Mouse (Mus musculus) bone marrow, adult 2 months (tissue): Measurements from ENCODE around the gene Cav3. TPM values are rescaled to one million over a fixed set of nuclear protein-coding genes. Genes with fewer than 3 reads are reported as not detected.

ENCODE experiments used
- H3K27ac ChIP-seq: fragments of 200-500 bp; 2 replicates; pipeline ENCODE4 v1.5.1; 2012; ENCODE audit warnings: low read depth, mild to moderate bottlenecking, control low read depth, inconsistent platforms, low read length; ENCODE audit not compliant: control insufficient read depth, poor library complexity, insufficient read depth
- H3K4me1 ChIP-seq: fragments of 200-500 bp; 2 replicates; pipeline ENCODE4 v1.6.1; 2011; ENCODE audit warnings: low read length; ENCODE audit not compliant: control insufficient read depth, insufficient read depth
- H3K4me3 ChIP-seq: fragments of 200-500 bp; replicated peaks from 2 replicates; pipeline ENCODE3; 2011; ENCODE audit warnings: mild to moderate bottlenecking, low read depth, low read length, control low read depth; ENCODE audit not compliant: control insufficient read depth
- CTCF ChIP-seq: fragments of 200-500 bp; IDR thresholded peaks from 2 replicates; pipeline ENCODE4 v1.5.1; 2011; ENCODE audit warnings: low read length, control low read depth; ENCODE audit not compliant: control insufficient read depth, insufficient read depth
- POLR2A ChIP-seq: fragments of 200-500 bp; IDR thresholded peaks from 2 replicates; pipeline ENCODE4 v1.6.1; 2011; ENCODE audit warnings: low read depth, mild to moderate bottlenecking, control low read depth, low read length, borderline replicate concordance; ENCODE audit not compliant: control insufficient read depth
- WGBS: fragments of 180-500 bp; shearing (Covaris S2); methylation state at CpG from one replicate; pipeline ENCODE4 v1.1.7; 2018; 5-methylcytosine and 5-hydroxymethylcytosine counted together
- polyA plus RNA-seq: library from polyadenylated mRNA; stranded (reverse); fragments of >200 nt; gene quantifications from 2 replicates; pipeline ENCODE4 v1.2.4, GENCODE M21; 2011; ENCODE audit warnings: low replicate concordance; ENCODE audit not compliant: missing spikeins, insufficient read depth, insufficient read length

Gene Cav3
- not detected in 2 replicates for polyA plus RNA-seq

DNA sequence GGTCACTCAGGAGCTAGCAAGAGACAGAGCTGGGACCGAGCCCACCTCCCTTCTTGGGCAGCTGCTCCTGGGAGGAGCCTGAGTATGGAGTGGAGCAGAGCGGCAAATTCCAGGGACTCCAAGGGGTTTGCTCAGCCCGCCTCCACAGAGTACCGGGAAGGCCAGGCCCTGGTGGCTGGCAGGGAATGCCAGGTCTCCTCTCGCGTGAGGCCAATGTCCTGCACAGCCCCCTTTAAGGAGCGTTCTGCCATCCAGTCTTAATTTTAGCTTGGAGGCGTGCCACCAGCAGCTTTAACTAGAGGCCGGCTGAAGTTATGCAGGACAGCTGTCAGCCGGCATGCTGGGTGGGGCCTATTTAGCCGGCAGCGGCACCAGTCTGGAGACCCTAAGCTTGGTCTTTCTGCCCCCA, at the start of gene Cav3:
Cav3 (plus strand) TSS at position 165 of the 409 bp plus-strand sequence.
- WGBS: 85% methylated on average over 12 of the region's 12 CpGs
- no peak for TF ChIP-seq POLR2A
- TF ChIP-seq CTCF: no peak
- H3K4me3 ChIP-seq: no peak within 1 kb of the TSS

DNA sequence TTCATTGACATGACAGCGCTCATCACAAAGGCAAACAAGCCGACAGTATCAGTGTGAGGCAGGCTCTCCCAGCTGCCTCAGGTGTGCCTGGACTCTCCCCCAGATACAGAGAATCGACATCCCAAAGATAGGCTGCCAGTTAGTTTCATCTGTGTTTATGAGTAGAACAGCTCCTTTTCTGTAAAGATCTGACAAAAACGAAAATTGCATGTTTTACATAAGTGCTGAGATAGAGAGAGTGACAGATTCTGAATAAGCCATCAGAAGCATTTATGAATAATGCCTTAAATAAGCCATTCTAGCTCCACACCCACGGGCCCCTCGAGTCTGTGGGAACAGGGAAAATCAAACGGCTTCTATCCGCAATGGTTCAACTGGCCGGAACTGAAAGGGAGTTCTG, 40.0 kb upstream of the Cav3 start:
- 77% methylated on average over 9 of the region's 9 CpGs for WGBS
- Histone ChIP-seq H3K4me3 (no peak overlapping the region), H3K4me1 (no peaks in the 10 kb centered on the region), H3K27ac (no peak overlapping the region)
- no peak for TF ChIP-seq POLR2A
- no peak for TF ChIP-seq CTCF

More for the DNA sequence above, at the start of gene Cav3:
- H3K4me1 ChIP-seq: no peaks in the 10 kb centered on the region
- H3K27ac ChIP-seq: no peak within 1 kb of the TSS; the same call in 1 of the 2 replicates

- Histone ChIP-seq H3K4me3 (no peak overlapping the region), H3K27ac (no peak overlapping the region), H3K4me1 (no peaks in the 10 kb centered on the region)
- WGBS: 90% methylated on average over 1 of the region's 1 CpGs
- TF ChIP-seq CTCF (no peak), POLR2A (no peak)
Observed at GRCm38 (mm10) chr6:112420883-112421282, 38.4 kb upstream of the Cav3 start.

GRCm38 (mm10) chr6:112423746-112424501, 35.4 kb upstream of the Cav3 start:
- Histone ChIP-seq H3K4me3 (no peak overlapping the region), H3K4me1 (no peaks in the 10 kb centered on the region), H3K27ac (no peak overlapping the region)
- WGBS: 62% methylated on average over 8 of the region's 8 CpGs
- TF ChIP-seq CTCF: no peak
- no peak for TF ChIP-seq POLR2A

DNA sequence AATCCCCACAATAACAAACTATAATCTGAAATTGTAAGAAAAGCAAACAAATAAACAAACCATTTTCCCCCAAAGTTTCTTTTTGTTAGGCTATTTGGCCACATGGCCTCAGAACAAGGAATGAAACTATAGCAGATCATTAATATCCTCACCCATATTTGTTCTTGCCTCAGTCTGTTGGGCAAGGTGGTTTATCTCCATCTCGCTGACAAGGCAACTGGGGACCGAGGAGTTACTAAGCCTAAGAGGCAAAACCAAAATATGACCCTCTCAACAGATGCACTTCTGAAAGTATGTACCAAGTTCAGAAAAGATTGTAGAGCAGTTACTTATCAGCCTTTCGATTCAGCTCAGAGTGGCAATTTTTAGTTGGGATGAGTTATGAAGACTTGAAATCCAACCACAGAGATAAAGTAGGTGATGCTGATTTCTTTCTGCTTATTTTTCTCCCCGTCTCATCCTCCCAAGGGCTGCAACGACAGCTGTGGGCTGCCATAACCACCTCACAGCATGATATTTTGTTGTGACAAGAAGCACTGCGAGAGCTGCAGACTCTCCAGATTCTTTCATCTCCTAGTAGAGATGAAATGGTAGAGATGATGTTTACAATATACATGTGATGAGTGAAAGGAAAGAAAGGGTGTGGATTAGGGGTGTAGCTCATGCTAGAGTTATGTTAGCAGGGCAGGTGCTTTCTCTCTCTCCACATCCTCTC, 33.1 kb upstream of the Cav3 start:
- H3K27ac ChIP-seq: no peak overlapping the region
- no peak overlapping the region for H3K4me3 ChIP-seq
- 73% methylated on average over 6 of the region's 6 CpGs for WGBS
- TF ChIP-seq POLR2A: no peak
- TF ChIP-seq CTCF: no peak
- no peaks in the 10 kb centered on the region for H3K4me1 ChIP-seq

GRCm38 (mm10) chr6:112445675-112446074, 13.6 kb upstream of the Cav3 start:
- no peak for TF ChIP-seq CTCF
- no peak for TF ChIP-seq POLR2A
- WGBS: 7% methylated on average over 3 of the region's 3 CpGs
- H3K27ac ChIP-seq: no peak overlapping the region

DNA sequence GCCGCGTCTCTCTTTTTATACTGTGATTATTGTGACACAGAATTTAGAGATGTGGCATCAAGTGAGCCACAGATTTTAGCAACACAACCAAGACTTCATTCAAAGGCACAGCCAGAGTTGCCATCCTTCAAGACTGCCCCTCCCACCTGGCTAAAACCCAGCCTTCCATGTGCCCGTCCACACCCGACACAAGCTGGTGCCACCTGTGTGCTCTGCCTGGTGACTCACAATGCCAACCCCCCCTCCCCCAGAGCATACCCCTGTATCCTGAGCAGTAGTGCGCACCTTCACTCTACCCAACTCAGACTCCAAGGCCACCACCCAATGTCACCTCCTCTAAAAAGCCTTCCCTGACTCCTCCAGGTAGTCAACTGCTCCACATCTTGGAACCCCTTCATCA, 2.2 kb downstream of the Cav3 start:
- no peak overlapping the region for H3K4me3 ChIP-seq
- H3K27ac ChIP-seq: no peak overlapping the region
- 82% methylated on average over 5 of the region's 5 CpGs for WGBS
- no peaks in the 10 kb centered on the region for H3K4me1 ChIP-seq
- TF ChIP-seq CTCF: no peak
- no peak for TF ChIP-seq POLR2A

More at GRCm38 (mm10) chr6:112445675-112446074, 13.6 kb upstream of the Cav3 start:
- Histone ChIP-seq H3K4me1 (no peaks in the 10 kb centered on the region; the same call in 1 of the 2 replicates), H3K4me3 (no peak overlapping the region)

GRCm38 (mm10) chr6:112463331-112463730, 4.0 kb downstream of the Cav3 start:
- 67% methylated on average over 6 of the region's 6 CpGs for WGBS
- no peak for TF ChIP-seq POLR2A
- TF ChIP-seq CTCF: no peak
- no peak overlapping the region for H3K27ac ChIP-seq
- no peaks in the 10 kb centered on the region for H3K4me1 ChIP-seq
- H3K4me3 ChIP-seq: no peak overlapping the region
